Mouse (Mus musculus): ENCODE results near the gene Phyhipl. TPM values are rescaled to one million over a fixed set of nuclear protein-coding genes. Genes with fewer than 3 reads are reported as not detected.

Gene Phyhipl
- polyA plus RNA-seq, 1 experiment from 2014 or later = 284 TPM

DNA sequence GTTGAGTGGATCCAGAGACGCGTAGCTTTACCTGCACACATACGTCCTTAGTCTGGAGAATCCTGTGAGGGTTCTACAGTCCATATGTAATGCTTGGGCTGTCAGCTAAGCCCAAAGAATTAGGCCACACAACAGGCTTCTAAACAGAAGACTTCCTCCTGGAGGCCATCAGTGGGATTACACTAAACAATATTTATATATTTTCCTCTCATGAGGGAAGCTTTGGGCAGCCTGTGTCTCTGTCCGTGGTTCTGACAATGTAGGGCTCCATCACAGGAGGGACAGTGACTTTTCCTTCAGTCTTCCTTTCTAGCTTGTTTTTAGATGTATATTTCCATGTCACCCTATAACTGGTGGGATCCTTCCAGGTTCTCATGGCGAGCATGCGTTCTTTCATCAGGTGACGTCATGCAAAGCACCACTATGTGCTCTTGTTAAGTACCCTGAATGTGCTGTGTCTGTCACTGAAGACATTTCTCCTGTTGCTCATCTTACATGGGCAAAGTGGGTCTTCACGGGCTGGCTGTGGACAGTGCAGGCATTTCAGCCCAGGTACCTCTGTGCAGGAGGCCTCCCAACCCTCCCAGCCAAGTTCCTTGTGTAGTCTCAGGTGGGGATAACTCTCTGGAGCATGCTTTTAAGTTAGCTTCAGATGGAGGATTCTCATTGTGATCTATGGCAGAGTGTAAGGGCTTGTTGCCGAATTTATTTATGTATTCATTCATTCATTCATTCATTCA is 115.1 kb downstream of the Phyhipl start:
- peaks cover 24% of the 10 kb centered on the region; the same call in 1 of the 2 replicates for H3K36me3 ChIP-seq (replicated peaks)
- 86% methylated on average over 9 of the region's 9 CpGs for WGBS

DNA sequence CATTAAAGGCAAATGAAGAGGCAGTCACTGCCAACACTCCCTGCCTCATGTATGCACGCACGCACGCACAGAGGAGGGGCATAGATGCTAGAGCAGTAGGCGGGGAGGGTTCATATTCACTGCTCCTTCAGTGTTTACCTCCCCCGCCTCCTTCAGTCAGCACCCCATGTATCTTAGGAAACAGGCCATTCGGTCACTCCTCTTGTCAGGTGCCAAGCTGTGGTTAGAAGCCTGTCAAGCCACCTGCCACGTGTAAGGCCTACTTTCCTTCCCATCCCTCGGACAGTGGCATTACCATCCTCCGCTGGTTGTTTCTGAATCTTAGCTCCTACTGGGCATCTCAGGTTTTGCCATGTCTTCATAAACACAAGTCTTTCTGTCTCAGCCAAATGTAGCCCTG is 116.5 kb downstream of the Phyhipl start:
- Histone ChIP-seq H3K4me2 (no peak overlapping the region), H3K36me3 (replicated peaks) (peaks cover 19% of the 10 kb centered on the region; the same call in 1 of the 2 replicates)
- 96% methylated on average over 9 of the region's 9 CpGs for WGBS

More for the DNA sequence above, 115.1 kb downstream of the Phyhipl start:
- H3K27ac ChIP-seq = no peak overlapping the region
- H3K9me3 ChIP-seq = no peaks in the 10 kb centered on the region
- no peaks in the 10 kb centered on the region for H3K4me1 ChIP-seq
- no peak overlapping the region for H3K4me3 ChIP-seq
- no peaks in the 10 kb centered on the region for H3K27me3 ChIP-seq (replicated peaks)
- no peak for ATAC-seq (replicated peaks)
- H3K9ac ChIP-seq = no peak overlapping the region
- no peak overlapping the region for H3K4me2 ChIP-seq

DNA sequence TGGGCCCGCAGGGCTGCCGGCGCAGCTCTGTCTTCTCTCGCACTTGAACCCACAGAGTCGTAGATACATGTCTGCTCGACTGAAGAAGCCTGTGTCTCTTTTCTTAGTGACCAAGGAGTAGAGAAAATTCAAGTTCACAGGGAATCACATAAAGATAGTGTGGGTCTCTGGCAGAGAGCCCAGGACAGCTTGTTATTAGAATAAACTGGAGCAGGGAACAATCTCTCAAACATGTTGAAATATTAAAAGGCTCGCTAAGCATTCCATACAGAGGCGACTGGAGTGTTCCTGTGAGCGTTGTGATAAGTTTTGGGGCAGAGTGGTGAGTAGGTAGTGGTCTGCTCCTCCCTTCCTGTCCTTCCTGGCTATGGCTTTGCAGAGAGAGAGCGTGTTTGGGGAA is 118.1 kb downstream of the Phyhipl start:
- Histone ChIP-seq H3K9ac (no peak overlapping the region), H3K9me3 (no peaks in the 10 kb centered on the region), H3K4me3 (no peak overlapping the region), H3K4me1 (no peaks in the 10 kb centered on the region), H3K4me2 (no peak overlapping the region), H3K36me3 (replicated peaks) (peaks cover 12% of the 10 kb centered on the region; the same call in 1 of the 2 replicates), H3K27ac (no peak overlapping the region), H3K27me3 (replicated peaks) (no peaks in the 10 kb centered on the region)
- 93% methylated on average over 10 of the region's 10 CpGs for WGBS
- ATAC-seq (replicated peaks) = no peak

More for the DNA sequence above, 116.5 kb downstream of the Phyhipl start:
- no peak for ATAC-seq (replicated peaks)
- H3K4me1 ChIP-seq = no peaks in the 10 kb centered on the region
- H3K27ac ChIP-seq = no peak overlapping the region
- H3K9me3 ChIP-seq = no peaks in the 10 kb centered on the region
- no peak overlapping the region for H3K4me3 ChIP-seq
- no peak overlapping the region for H3K9ac ChIP-seq
- H3K27me3 ChIP-seq (replicated peaks) = no peaks in the 10 kb centered on the region

DNA sequence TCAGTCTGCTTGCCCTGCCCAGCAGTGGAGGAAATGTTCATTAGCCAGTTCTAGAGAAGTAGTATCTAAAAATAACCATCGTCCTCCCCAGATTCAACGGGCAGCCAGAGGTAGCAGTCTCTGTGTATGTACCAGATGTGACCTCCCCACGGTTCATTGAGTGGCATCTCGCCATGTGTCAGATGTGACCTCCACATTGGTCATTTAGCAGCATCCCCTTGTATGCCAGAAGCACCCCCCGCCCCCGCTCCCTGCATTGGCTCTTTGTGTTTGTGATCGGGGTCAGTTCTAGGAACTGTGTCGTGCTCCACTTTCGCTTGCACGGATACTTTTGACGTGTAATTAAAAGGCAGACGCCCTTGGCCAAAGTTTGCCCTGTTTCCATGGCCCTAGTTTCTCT is 120.4 kb downstream of the Phyhipl start:
- H3K27me3 ChIP-seq (replicated peaks) = no peaks in the 10 kb centered on the region
- no peak for ATAC-seq (replicated peaks)
- no peaks in the 10 kb centered on the region for H3K9me3 ChIP-seq
- no peak overlapping the region for H3K4me3 ChIP-seq
- peaks cover 12% of the 10 kb centered on the region; the same call in 1 of the 2 replicates for H3K36me3 ChIP-seq (replicated peaks)
- H3K4me1 ChIP-seq = no peaks in the 10 kb centered on the region
- no peak overlapping the region for H3K9ac ChIP-seq
- H3K27ac ChIP-seq = no peak overlapping the region
- no peak overlapping the region for H3K4me2 ChIP-seq
- WGBS = 92% methylated on average over 12 of the region's 12 CpGs

DNA sequence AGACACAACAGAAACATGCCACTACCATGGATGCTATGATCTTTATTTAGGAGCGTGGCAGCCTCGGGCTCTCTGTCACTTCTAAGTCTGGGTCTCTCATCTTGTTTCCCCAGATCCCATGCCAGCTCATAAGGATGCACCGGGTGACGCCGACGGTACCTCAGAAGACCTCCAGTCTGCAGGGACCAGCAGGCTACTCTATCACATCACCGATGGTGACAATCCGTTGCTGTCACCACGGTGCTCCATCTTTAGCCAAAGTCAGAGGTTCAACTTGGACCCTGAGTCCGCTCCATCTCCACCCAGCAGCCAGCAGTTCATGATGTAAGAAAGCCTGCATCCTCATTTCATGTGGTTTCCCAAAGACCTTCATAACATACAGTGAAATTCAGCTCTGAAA is 121.2 kb downstream of the Phyhipl start:
- H3K9me3 ChIP-seq = no peaks in the 10 kb centered on the region
- no peak overlapping the region for H3K4me3 ChIP-seq
- H3K4me1 ChIP-seq = no peaks in the 10 kb centered on the region
- ATAC-seq (replicated peaks) = no peak
- H3K9ac ChIP-seq = no peak overlapping the region
- H3K27me3 ChIP-seq (replicated peaks) = no peaks in the 10 kb centered on the region
- no peak overlapping the region for H3K4me2 ChIP-seq
- no peak overlapping the region for H3K27ac ChIP-seq
- 95% methylated on average over 10 of the region's 10 CpGs for WGBS
- peaks cover 13% of the 10 kb centered on the region; the same call in 1 of the 2 replicates for H3K36me3 ChIP-seq (replicated peaks)

DNA sequence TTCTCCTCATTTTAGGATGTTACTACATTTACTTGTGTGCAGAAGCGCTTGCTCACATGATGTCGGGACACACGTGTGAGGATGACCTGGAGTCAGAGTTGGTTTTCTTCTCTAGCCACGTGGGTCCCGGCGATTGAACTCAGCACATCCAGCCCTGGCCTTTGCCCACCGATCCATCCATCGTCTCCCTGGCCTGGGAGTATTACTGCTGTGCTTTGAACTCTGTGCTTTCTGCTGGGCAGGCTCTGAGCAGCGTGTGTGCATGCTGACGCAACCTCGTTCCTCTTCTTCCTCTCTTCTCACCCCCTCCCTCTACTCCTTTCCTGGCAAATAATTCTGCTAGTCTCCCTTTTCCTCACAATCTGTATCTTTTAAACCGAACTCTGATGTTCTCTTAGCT is 121.8 kb downstream of the Phyhipl start:
- H3K9me3 ChIP-seq = no peaks in the 10 kb centered on the region
- ATAC-seq (replicated peaks) = no peak
- H3K27ac ChIP-seq = no peak overlapping the region

DNA sequence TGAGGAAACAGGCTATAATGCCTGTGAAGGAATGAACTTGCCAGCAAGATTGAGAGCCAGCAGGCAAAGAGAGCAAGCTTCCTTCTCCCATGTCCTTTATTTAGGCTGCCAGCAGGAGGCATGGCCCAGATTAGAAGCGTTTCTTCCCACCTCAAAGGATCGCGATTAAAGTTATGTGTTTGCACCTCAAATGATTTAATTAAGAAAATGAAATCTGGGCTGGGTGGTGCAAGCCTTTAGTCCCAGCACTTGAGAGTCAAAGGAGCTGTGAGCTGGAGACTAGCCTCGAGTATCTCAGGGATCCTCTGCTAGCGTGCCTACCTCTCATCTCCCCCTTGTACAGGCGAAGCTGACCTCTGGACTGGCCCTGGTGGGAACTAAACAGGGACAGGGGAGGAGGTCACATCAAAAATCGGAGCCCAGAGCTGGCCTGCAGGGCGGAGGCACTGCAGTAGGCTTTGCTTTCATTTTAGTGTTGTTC is 122.4 kb downstream of the Phyhipl start:
- Histone ChIP-seq H3K27ac (no peak overlapping the region), H3K4me2 (no peak overlapping the region), H3K9ac (no peak overlapping the region), H3K27me3 (replicated peaks) (no peaks in the 10 kb centered on the region), H3K4me1 (no peaks in the 10 kb centered on the region), H3K36me3 (replicated peaks) (peaks cover 15% of the 10 kb centered on the region; the same call in 1 of the 2 replicates), H3K4me3 (no peak overlapping the region), H3K9me3 (no peaks in the 10 kb centered on the region)
- ATAC-seq (replicated peaks) = no peak
- WGBS = 71% methylated on average over 8 of the region's 8 CpGs

More for the DNA sequence above, 121.8 kb downstream of the Phyhipl start:
- WGBS = 91% methylated on average over 12 of the region's 12 CpGs
- peaks cover 18% of the 10 kb centered on the region; the same call in 1 of the 2 replicates for H3K36me3 ChIP-seq (replicated peaks)
- no peak overlapping the region for H3K4me3 ChIP-seq
- no peaks in the 10 kb centered on the region for H3K4me1 ChIP-seq
- H3K9ac ChIP-seq = no peak overlapping the region
- no peak overlapping the region for H3K4me2 ChIP-seq
- H3K27me3 ChIP-seq (replicated peaks) = no peaks in the 10 kb centered on the region

DNA sequence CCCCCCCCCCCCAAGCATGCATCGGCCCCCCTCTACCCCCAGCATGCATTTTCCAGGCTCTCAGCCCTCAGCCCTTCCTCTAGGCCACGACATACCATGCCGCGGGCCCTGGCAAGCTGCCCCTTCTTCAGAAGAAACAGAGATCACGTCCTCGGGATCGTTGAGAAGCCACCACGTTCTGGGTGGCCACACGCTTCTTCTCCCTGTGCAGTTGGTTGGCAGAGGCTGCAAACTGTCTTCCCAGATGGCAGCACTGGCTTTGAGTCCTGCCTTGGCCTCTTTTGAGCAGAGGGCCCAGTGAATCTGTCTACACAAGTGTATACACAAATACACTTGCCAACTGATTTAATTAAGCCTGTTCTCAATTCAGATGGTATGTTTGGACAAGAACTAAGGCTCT is 123.5 kb downstream of the Phyhipl start:
- peak; percentile 67; the same call in 1 of the 2 replicates for ATAC-seq (replicated peaks)
- no peaks in the 10 kb centered on the region for H3K4me1 ChIP-seq
- no peak overlapping the region for H3K4me2 ChIP-seq
- H3K9me3 ChIP-seq = no peaks in the 10 kb centered on the region
- WGBS = 84% methylated on average over 9 of the region's 9 CpGs
- peaks cover 12% of the 10 kb centered on the region; the same call in 1 of the 2 replicates for H3K36me3 ChIP-seq (replicated peaks)
- no peak overlapping the region for H3K27ac ChIP-seq
- H3K4me3 ChIP-seq = no peak overlapping the region
- H3K9ac ChIP-seq = no peak overlapping the region
- no peaks in the 10 kb centered on the region for H3K27me3 ChIP-seq (replicated peaks)

DNA sequence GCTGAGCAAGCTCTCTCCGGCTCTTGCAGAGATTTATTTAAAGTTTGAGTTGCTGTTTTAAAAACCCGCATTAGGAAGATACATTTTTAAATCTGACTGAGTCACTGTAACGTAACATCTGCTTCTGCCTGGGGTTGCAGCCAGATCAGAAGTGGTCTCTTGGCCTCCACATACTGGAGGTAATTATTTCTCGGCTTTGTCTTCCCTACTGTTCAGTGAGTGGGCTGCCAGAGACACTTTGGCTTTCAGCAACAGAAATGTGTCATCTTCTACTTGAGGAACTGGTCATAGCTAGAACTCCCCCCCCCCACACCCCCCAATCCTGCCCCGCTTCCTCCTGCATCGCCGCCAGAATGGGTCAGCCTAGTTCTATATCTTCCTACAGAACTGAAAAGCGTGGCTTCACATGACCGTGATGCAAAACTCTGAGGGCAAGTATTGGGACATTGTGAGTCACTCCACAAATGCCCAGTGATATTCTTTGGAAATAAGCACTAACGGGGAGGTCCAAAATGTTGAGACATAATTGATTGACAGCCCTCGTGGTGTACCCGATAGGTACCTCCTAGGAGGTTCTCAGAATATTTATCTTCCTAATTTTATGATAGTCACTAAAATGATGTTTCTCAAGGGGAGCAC is 125.5 kb downstream of the Phyhipl start:
- Histone ChIP-seq H3K36me3 (replicated peaks) (peaks cover 8% of the 10 kb centered on the region; the same call in 1 of the 2 replicates), H3K4me3 (no peak overlapping the region), H3K27ac (no peak overlapping the region), H3K9me3 (no peaks in the 10 kb centered on the region), H3K4me1 (no peaks in the 10 kb centered on the region), H3K4me2 (no peak overlapping the region), H3K27me3 (replicated peaks) (no peaks in the 10 kb centered on the region), H3K9ac (no peak overlapping the region)
- 91% methylated on average over 12 of the region's 12 CpGs for WGBS
- no peak for ATAC-seq (replicated peaks)

DNA sequence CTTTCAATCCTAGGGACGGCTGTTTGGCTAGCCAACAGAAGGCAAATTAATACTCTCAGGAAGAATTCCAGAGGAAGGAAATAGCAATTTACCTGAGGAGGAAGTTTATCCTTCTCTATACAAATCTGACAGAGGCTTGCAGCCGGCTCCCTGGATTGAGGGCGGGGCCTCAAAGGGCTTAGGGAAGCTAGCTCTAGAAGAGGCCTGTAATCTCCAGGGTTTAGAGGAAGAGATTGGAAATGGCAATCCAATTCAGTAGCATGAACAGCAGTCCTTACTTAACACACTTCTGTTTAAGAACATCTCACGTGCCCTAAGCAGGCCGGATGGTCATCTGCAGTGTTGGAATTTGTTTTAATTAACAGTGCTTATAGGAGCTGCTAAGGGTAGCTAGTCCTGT is 134.4 kb downstream of the Phyhipl start:
- Histone ChIP-seq H3K36me3 (replicated peaks) (no peaks in the 10 kb centered on the region; the same call in 1 of the 2 replicates), H3K9ac (no peak overlapping the region), H3K4me2 (peak overlapping the region; percentile 83), H3K4me3 (peak overlapping the region; percentile 44), H3K27ac (peak overlapping the region; percentile 82), H3K9me3 (no peaks in the 10 kb centered on the region), H3K4me1 (peaks cover 31% of the 10 kb centered on the region), H3K27me3 (replicated peaks) (no peaks in the 10 kb centered on the region)
- ATAC-seq (replicated peaks) = no peak
- 14% methylated on average over 5 of the region's 5 CpGs for WGBS

DNA sequence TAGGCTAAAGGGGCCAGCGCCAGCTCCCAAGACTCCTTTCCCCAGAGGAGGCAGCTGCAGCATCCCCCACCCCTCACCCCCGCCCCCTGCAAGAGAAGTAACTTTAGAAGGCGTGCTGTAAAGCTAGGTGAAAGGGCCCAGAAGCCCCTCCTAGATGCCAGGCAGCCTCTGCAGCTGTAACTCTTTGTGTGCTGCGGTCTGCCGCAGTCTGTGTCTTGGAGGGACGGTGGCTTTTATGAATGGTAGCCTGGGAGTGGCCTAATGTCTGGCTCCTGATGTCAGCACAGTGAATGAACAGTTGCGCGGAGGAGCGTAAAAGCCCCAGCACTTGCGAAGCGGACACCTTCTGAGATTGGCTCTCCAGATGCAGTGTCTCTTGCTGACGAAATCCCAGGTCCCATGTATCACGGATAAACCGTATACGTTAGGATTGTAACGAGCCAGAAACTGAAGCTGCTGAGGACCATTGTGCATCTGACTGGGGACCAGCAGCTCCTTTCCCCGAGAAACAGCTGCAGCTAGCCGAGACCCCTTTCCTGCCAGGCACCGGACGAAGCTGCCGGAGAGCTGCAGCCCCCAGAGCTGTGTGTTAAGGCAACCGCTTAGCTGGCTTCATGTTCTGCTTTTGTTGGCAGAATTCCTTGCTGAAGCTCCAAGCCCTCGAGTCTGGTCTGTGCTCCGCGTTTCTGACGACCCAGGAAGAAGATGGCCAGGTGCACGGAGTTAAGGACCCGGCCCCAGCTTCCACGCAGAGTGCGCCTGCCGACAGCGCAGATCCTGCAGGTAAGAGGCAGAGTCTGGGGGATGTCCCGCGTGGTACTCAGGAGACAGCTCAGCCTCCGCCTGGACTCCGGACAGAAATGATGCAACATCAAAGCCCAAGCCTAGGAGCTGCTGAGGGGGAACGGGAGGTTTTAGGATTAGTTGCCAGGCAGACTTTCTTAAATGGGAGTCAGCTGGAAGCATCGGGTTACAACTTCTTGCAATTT is 135.3 kb downstream of the Phyhipl start:
- peak overlapping the region; percentile 43 for H3K9ac ChIP-seq
- ATAC-seq (replicated peaks) = peak; percentile 86
- peak overlapping the region; percentile 82 for H3K27ac ChIP-seq
- H3K4me3 ChIP-seq = peak overlapping the region; percentile 44
- no peaks in the 10 kb centered on the region for H3K27me3 ChIP-seq (replicated peaks)
- WGBS = 2% methylated on average over 38 of the region's 38 CpGs
- H3K9me3 ChIP-seq = no peaks in the 10 kb centered on the region
- peaks cover 31% of the 10 kb centered on the region for H3K4me1 ChIP-seq
- peak overlapping the region; percentile 83 for H3K4me2 ChIP-seq
- H3K36me3 ChIP-seq (replicated peaks) = no peaks in the 10 kb centered on the region; the same call in 1 of the 2 replicates
